Mouse (Mus musculus): Measurements from ENCODE around the gene Zfp423. TPM values are rescaled to one million over a fixed set of nuclear protein-coding genes. Genes with fewer than 3 reads are reported as not detected.

The Zfp423 gene
- 10 to 100 TPM; 26.8 to 28.9 TPM for total RNA-seq (2021)

DNA sequence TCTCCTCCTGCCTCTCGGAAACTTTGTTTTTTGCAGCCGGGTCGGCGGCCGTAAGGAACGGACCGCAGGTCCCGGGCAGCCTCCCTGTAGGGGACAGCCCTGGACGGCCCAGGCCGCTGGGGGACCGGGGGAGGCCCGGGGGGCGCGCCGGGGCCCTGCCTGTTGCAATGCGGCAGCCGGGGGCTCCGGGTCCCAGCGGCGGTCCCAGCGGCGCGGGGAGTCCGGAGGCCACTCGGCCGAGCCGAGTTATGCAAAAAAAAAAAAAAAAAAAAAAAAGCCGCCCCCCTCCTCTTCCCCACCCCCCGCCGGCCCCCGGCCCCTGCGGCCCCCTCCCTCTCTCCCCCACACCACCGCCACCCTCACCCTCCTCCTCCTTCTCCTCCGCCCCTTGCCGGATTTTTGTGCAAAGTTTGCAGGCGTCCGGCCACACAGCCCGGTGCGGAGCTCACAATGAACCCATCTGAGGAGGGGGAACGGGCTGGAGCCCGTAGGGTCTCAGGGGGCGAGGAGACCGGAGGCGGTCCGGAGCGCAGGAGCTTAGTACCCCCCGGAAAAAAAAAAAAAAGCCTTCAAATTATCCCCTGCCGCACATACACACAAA, at the start of gene Zfp423:
TSS of gene Zfp423 (minus strand) at position 276 of the 601 bp plus-strand sequence.
- no peak for DNase-seq (ENCODE audit: extremely low spot score in 1 of 2, low spot score in 1 of 2)

DNA sequence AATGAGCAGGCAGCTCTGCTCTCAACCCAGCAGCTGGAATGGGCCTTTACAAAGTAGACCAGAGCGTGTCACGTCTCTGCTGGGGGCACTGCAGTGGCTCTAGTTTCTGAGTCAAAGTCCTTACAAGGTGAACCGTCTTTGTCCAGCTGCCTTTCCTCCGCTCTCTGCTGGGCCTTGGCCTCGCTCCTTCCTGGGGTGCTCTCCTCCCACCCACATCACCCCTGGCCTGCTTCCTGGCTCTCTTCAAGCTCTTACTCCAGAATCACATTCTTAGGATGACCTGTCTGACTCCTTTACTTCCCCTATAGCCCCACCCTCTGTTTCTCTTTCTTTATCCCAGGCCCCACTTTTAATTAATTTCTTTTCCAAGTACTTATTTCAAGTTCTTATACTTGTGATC, 47.4 kb upstream of the Zfp423 start:
- DNase-seq (ENCODE audit: extremely low spot score in 1 of 2, low spot score in 1 of 2) = no peak

DNA sequence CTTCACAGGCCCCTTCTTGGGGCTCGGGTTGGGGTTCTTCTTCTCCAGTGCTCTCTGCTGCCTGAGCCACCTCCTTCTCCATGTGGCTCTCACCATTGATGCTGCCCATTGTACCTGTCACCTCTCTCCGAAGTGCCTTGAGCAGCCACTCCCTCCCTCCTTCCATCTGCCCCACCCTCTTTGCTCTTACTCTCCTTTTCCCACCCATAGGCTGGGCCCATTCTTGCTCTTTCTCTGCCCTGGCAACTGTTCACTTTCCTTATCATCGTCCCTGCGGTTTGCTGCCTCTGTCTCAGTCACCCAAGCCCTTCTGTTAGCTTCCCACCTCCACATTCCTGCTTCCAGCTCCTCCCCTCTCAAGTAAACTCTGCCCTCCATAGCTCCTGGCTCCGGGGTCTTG, 25.4 kb upstream of the Zfp423 start:
- DNase-seq (ENCODE audit: extremely low spot score in 1 of 2, low spot score in 1 of 2) = no peak

DNA sequence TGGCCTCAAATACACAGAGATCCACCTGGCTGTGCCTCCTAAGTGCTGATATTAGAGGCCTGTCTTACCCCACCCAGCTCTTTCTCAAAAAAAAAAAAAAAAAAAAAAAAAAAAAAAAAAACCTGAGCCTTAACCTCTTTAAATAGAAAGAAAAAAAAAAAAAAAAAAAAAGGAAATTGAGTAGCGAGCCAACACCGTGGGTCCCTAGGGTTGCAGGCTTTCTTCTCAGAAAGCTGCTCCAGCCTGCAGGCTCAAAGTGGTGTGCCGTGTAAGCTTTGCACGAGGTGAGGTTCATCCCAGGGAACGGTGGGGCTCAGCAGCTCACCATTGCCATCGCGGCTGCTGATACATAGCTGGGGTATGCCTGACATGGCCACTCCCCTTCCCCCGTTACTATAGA, 24.6 kb upstream of the Zfp423 start:
- DNase-seq (ENCODE audit: extremely low spot score in 1 of 2, low spot score in 1 of 2) = no peak

DNA sequence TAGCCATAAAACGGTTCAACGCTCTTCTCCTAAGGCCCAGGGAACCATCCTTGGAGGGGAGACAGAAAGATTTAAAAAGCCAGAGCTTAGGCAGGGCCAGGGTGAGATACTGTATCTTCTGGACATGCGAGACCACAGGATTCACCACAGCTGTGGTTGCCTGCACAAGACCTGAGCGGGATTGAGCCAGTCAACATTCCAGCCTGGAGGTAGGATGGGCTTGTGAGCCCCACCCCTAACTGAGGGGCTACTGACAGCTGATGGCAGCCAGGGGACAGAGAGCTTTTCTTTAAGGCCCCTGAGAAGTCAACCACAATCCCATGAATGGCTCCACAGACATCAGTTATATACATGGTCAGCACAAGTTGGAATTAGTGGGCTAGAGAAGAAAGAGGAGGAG, 23.5 kb upstream of the Zfp423 start:
- no peak for DNase-seq (ENCODE audit: extremely low spot score in 1 of 2, low spot score in 1 of 2)

DNA sequence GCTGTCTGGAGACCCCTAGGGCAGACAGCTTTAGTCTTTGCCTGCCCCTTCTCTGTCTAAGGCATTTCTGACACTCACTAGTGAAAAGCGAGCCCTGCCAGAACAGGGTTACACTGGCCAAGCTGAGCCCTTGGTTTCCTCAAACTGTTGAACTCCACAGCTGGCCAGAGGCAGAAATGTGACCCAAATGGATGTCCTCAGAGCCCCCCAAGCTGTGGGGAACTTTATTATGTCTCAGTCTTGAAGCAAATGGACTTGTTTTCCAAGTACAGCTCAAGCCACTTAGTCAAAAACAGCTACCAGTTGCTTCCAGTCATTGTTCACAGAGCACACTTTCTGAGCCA, 16.0 kb upstream of the Zfp423 start:
- no peak for DNase-seq (ENCODE audit: extremely low spot score in 1 of 2, low spot score in 1 of 2)

DNA sequence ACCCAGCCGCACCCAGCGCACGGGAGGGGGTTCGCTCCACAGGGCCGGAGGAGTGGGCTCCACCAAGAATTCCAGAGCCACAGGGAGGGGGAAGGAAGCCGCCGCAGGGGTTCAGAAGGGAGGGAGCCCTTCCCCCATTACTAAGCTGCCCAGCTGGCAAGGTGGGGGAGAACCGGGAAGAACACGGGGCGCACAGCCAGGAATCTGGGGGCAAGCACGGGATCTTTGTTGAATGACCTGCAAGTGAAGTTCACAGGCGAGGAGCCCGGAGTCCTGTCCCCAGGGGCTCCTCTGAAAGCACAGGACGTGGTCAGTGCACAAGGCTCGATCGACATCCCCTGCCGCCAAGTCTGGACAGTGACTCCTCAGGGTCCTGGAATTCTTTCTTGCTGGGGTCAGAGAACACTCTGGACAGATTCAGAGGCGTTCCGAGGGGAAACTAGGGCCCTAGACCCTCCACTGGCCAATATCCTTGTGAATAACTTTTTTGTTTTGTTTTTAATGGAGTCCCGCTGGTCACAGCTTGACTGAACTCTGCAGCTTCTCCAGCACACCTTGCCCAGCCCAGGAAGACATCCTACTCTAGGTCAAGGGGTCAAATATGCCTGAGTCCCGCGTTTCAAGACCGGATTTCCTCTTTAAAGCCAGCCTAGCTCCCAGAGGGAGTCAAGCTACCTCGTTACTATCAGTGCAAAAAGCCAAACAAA, 15.5 kb upstream of the Zfp423 start:
- no peak for DNase-seq (ENCODE audit: extremely low spot score in 1 of 2, low spot score in 1 of 2)

DNA sequence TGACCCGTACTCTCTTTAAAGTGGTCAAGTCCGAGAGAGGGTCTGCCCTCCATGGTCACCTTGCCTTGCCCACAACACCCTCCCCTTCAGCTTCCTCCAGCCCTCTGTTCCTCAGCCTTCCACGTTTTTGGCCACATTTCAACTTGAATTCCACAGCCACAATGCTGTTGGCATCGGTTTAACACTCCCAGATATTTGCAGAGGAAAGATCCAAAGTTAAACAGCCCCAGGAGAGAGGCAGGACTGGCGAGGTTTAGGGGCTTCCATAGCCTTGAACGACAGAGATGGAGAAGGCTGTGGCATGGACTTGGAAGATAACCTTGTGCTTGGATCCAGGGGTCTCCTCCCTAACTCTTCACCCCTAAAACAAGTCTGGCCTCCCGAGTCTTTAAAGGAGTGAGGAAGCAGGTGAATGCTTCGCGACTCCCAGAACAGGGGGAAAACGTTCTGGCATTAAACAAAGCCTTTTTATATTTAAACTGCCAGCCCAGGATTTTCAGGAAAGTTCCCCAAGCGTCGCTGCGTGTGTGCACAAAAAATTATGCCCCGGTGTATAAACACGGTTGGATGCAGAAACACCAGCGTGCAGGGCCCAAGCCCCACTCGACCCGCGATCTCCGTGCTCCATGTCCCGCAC, 14.8 kb upstream of the Zfp423 start:
- no peak for DNase-seq (ENCODE audit: extremely low spot score in 1 of 2, low spot score in 1 of 2)

DNA sequence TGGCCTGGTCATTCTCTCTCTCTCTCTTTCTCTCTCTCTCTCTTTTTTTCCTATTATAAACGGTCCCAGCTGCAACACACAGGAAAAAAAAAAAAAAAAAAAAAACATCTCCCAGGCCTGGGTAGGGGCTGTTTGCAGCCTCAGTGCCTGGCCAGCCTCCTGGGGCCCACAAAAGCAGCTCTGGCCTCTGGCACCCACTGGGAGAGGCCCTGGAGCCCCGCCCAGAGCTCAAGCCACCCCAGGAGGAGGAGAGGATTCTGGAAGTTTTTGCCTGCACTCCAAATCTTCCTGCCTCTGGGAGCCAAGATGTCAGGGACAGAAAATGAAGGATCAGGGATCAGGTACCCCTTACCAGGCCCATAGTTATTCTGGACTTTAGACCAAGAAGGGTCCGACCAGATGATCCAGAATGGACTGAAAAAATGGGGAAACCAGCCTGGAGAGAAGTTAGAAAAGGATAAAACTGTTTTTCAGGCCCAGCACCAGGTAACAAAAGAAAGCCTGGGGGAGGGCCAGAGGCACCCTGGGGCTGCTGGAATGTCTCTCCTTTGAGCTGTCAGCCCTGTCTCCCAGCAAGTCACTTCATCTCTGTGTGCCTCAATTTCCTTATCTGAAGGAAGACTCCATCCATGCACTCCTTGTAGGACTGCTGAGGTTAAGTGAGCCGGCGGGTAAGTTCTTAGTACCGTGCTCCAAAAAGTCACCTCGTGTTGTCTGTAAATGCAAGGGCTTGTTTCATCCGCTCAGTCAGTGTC, 8.6 kb upstream of the Zfp423 start:
- no peak for DNase-seq (ENCODE audit: extremely low spot score in 1 of 2, low spot score in 1 of 2)

DNA sequence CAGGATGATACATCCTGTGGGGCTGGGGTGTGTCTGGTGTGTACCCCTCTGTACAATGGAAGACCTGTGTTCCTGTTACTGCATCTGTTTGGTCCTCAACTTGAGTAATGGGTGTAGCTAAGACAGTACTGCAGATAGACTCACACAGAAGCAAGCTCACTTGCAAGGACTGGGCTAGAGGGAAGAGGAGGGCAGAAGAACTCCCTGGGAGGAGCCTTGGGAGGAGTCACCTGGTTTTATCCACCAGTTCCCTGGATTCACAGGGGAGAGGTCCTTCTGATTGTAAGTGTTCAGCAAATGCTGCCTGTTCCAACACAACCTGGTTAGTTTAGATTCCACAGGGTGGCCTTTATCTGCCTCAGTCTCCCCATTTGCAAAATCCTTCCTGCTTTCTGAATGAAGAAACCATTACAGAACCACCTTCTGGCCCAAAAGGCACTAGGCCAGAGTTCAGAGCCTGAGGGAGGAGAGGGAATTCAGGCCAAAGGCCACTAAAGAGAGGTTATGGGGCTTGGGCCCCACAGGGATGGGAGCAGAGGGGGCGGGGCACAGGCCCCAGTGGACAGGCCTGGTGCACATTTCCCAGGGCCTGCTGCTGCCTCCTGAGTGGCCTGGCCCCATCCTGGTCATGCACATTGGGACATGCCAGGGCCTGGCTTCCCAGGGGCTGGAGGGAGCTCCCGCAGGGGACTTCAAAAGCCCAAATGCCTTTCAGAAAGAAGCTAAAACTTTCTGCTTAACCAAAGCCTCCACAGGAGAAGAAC, 7.8 kb upstream of the Zfp423 start:
- no peak for DNase-seq (ENCODE audit: extremely low spot score in 1 of 2, low spot score in 1 of 2)

DNA sequence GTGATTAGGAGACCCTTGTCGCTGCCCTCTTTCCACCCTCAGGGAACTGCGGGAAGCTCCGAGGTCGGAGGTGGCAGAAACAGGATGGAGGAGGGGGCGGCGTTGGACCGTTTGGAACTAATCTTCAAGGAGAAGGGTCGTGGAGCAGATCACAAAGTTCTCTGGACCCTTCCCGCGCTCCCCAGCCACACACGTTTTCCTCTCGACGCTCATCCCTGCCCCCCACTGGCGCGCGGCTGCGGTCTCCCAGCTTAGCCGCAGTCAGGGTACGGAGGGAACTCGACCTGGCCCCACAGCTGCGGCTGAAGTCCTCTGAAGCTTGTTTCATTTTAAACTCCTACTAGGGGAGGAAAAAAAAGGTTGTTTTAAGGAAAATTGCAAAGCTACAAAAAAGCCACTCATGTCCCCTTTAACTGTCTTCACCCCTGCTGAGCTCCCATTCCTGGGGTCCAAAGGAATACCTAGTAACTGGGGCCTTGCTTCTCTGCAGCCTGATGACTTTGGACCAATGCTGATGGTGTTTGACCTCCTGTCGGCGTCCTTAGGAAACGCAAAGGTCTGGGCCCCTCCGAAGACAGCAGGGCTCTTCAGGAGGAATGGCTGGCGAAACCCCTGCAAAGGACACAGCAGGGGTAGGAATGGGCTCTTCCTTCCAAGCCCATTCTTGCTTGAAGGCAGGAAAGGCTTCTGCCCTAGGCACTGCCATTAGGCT, 3.3 kb upstream of the Zfp423 start:
- no peak for DNase-seq (ENCODE audit: extremely low spot score in 1 of 2, low spot score in 1 of 2)

DNA sequence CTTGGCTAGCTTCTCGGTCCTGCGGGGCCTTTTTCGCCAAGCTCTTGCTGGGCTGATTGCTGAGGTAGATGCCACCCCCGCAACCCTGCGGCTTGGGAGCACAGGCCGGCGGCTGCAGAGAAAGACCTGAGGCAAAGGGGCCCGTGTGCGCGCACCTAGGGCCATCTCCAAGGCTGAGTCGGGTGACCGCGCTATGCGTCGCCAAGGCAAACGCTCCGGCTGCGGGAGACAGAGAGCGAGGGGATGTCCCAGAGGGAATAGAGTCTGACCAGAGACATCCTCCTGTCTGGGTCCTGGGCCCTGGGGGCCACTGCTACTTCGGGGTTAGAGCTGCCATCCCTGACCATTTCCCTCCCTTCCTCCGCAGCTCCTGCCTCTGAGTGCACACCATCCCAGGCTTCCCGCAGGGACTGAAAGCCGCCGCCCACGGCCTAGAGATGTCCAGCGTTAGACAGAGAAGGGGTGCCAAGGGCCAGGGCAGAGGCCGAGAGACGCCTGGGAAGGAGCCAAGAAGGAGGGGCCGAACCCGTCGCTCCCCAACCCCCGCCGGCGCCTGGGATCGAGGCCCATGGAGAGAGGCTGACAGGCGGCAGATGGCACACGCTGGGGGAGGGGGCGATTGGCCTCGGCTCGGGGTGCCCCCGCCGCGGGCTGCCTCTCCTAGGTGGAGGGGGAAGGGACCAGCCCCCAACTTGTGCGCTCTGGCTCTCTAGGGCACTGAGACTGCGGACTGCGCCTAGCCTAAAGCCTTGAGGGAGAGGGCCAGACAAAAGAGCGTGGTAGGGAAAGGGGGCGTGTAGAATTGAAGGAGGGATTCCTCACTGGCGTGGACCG, 2.5 kb upstream of the Zfp423 start:
- DNase-seq (ENCODE audit: extremely low spot score in 1 of 2, low spot score in 1 of 2) = peak; percentile 27 to 29

DNA sequence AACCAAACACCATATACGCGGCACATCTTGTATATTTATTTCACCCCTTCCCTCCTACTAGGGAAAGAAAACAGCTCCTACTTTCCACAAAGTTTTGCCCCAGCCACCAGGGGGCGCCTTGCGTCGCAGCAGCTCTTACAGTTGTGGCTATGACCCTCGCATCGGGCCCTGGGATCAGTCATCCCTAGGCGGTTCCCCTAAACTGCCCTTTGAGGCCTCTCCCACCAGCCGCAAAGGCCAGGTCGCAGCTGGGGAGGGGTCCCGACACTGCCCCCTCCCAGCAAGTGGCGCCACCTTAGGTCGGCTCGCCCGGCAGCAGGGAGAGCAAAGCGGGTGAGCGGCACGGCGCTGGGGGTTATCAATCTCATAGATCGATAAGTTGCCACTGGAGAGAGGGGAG, 1.7 kb upstream of the Zfp423 start:
- DNase-seq (ENCODE audit: extremely low spot score in 1 of 2, low spot score in 1 of 2) = peak; percentile 24 to 54

DNA sequence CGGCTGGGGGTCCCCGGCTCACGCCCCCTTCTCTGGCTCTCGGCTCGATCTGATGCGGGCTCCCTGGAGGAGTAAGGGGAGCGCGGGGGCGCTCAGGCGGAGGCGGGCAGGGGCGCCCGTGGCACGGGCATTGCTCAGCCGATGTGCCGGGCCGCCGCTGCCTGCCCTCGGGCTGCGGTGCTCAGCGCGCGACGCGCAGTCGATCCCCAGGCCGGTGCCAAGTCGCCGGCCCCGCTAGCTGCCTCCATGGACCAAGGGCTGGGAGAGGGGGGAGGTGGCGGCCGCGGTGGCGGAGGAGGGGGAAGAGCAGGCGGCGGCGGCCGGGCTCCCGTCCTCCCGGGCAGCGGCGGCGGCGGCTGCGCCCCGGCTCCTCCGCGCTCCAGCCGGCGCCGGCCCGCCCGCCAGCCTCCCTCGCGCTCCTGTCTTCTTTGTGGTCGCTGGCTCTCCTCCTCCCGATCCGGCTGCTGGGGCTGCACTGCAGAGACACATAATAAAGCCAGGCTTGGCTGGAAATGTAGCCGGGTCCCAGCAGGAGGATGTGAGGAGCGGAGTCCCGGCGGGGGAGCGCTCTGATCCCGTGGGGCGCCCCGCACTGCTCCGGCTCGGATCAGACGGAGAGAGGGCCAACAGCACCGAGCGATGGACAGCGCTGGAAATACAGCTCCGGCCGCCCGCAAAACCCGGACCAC, 810 bp upstream of the Zfp423 start:
- peak; percentile 53 to 62 for DNase-seq (ENCODE audit: extremely low spot score in 1 of 2, low spot score in 1 of 2)

DNA sequence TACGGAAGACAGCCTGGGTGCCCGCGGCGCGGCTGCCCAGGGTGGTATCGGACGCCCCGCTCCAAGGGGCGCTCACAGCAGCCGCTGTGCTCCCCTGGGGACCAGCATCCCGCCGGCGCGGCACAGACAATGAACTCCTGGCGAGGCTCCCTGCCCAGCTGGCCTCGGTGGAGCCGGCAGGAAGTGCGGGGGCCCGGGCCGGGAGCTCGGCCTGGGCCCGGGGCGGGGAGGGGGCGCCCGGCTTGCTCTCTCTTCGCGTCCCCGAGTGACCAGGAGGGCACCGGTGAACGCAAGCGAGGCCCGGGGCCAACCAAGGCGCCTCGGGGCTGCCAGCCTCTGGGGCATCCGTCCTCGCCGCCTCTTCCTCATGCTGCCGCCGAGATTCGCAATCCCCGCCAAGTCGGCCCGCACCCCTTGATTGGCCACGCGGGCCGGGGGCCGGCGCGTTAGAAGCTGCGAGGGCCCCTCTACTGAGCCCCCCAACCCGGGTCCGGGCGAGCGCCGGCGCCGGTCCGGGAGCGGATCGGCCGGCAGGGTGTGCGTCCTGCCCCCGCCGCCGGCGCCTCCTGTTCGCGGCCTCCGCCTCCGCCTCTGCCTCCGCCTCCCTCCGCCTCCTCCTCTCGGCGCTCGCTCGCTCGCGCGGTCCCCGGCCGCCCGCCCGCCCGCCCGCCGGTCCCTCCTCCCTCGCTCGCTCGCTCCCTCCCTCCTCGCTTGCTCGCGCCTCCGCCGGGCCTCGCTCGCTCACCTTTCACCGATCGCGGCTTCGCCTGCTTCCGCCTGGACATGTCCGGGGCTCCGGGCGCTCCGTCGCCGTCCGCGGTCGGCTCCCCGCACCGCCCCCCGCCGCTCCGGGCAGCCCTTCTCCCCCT, 710 bp downstream of the Zfp423 start:
- DNase-seq (ENCODE audit: extremely low spot score in 1 of 2, low spot score in 1 of 2) = peak; percentile 32 to 42

DNA sequence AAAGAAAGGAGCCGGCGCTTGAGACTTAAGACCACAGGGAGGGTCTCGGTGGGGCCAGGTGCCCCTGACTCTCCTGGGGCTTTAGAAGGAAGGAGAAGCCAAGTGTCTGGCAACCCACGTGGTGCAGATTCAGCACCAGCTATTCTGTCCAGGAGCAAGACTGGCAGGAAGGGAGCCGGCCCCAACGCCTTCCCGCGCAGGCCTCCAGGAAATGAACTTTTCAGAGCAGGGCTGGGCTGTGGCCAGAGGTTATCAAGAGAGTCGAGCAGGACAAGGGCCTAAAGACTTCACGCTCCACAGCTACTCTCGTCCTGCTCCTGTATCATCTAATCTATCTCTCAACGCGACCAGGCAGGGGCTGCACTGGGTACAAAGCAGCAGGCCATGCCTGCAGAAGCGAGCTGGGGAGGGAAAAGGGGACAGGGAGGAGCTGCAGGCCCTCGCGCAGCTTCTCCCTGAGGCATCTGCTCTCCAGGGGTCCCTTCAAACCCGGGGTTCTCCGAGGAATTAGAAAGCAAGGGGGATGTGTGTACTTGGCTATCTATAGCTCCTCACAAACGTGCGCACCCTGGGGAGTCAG, 1.4 kb downstream of the Zfp423 start:
- DNase-seq (ENCODE audit: extremely low spot score in 1 of 2, low spot score in 1 of 2) = no peak

DNA sequence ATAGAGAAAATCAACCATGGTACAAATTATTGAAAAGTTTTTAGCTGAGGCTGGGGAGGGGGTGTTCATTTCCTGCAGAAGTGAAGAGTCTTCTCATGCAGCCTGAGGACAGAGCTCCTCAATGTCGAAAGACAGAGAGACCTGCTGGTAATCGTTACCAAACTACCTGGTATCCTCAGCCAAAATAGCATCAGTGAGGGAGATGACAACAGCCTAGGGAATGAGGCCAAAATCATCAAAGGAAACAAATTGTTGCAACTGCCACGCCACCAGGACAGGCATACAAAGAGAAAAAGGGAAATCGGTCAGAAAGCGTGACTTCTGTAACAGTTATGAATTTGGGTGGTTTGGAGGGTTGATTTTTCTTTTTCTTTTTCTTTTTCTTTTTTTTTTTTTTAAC, 3.4 kb downstream of the Zfp423 start:
- DNase-seq (ENCODE audit: extremely low spot score in 1 of 2, low spot score in 1 of 2) = no peak
